Mouse (Mus musculus): ENCODE results near the gene Irf9. TPM values are rescaled to one million over a fixed set of nuclear protein-coding genes. Genes with fewer than 3 reads are reported as not detected.

The Irf9 gene
- polyA plus RNA-seq, 1 experiment, result 33.2 TPM

DNA sequence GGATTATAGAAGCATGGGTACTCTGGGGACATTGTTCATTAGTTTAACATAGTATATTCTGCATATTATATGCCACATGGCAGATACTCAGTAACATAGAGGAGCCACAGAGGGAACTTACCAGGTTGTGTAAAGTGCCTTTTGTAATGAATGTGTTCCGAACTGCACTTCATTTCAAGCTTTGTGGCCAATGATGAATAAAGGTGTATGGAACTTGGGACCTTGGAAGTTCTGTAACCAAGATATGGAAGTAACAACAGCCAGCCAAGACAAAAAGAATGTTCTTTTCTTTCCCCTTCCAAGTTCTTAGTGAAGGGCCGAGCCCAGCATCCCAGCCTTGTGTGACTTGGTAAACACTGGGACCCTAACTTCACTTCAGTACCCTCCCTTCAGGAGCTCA, 46.5 kb downstream of the Irf9 start, which contains the start of gene Tssk4:
TSS of gene Tssk4 (plus strand) at position 301 of the 400 bp plus-strand sequence.
- H3K4me3 ChIP-seq (ENCODE audit: insufficient read depth, low read length), result no peak within 1 kb of the TSS
- TF ChIP-seq POLR2A (IDR thresholded peaks at IDR 0.05; ENCODE audit: low read depth, low read length) (no peak), CTCF (IDR thresholded peaks at IDR 0.05; ENCODE audit: borderline replicate concordance, insufficient read depth, low read length) (no peak)
- H3K27ac ChIP-seq (ENCODE audit: insufficient read depth, low read length), result no peak within 1 kb of the TSS
- H3K4me1 ChIP-seq (ENCODE audit: control insufficient read depth, insufficient read depth, low read length), result no peaks in the 10 kb centered on the region

DNA sequence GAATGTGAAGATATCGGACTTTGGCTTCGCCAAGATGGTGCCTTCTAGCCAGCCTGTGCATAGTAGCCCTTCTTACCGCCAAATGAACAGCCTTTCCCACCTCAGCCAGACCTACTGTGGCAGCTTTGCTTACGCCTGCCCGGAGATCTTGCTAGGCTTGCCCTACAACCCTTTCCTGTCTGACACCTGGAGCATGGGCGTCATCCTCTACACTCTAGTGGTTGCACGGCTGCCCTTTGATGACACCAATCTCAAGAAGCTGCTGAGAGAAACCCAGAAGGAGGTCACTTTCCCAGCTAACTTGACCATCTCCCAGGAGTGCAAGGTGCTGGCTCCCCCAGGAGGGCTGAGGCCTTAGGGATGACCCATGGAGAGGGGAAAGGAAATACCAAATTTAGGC, 48.2 kb downstream of the Irf9 start:
- Histone ChIP-seq H3K4me1 (ENCODE audit: control insufficient read depth, insufficient read depth, low read length) (no peaks in the 10 kb centered on the region), H3K4me3 (ENCODE audit: insufficient read depth, low read length) (no peak overlapping the region), H3K27ac (ENCODE audit: insufficient read depth, low read length) (no peak overlapping the region)
- TF ChIP-seq POLR2A (IDR thresholded peaks at IDR 0.05; ENCODE audit: low read depth, low read length) (no peak), CTCF (IDR thresholded peaks at IDR 0.05; ENCODE audit: borderline replicate concordance, insufficient read depth, low read length) (no peak)

DNA sequence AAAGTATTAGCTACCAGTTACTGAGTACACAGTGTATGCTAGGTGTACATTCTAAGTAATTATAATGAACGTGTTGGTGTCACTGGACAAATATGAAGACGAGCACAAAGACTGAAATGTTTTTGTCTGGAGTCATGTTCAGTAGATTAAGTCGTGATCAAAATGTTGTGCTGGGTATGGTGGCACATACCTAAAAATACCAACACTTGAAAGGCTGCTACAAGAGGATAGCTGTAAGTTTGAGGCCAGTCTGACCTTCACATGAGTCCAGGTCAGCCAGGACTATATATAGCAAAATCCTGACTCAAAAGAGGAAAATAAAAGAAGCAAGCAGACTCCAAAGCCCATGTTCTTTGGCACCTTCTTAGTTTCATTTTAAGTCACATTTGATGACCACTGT, 53.6 kb downstream of the Irf9 start:
- TF ChIP-seq POLR2A (IDR thresholded peaks at IDR 0.05; ENCODE audit: low read depth, low read length) (no peak), CTCF (IDR thresholded peaks at IDR 0.05; ENCODE audit: borderline replicate concordance, insufficient read depth, low read length) (no peak)
- H3K4me1 ChIP-seq (ENCODE audit: control insufficient read depth, insufficient read depth, low read length), result no peaks in the 10 kb centered on the region

DNA sequence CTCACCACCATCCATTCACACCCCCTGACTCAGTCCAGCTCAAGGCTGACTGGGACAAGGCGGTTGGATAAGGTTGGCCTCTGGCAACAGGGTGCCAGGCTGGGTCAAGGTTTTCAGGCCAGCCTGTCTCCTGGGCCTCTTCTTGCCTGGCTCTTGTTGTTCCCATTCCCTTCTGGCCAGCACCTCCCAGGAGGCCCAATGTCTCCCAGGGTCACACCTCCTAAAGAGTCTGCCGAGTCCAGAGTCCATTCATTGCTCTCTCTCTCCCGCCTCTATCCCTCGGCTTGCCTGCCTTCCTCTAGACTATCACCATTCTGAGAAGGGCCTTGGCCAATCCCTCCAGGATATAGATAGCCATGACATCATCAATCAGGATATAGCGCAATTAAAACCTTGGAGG, 54.6 kb downstream of the Irf9 start:
- TF ChIP-seq POLR2A (IDR thresholded peaks at IDR 0.05; ENCODE audit: low read depth, low read length), result no peak
- no peak for TF ChIP-seq CTCF (IDR thresholded peaks at IDR 0.05; ENCODE audit: borderline replicate concordance, insufficient read depth, low read length)
- H3K27ac ChIP-seq (ENCODE audit: insufficient read depth, low read length), result no peak overlapping the region

More for the DNA sequence above, 53.6 kb downstream of the Irf9 start:
- Histone ChIP-seq H3K27ac (ENCODE audit: insufficient read depth, low read length) (no peak overlapping the region), H3K4me3 (ENCODE audit: insufficient read depth, low read length) (no peak overlapping the region)

More for the DNA sequence above, 54.6 kb downstream of the Irf9 start:
- Histone ChIP-seq H3K4me3 (ENCODE audit: insufficient read depth, low read length) (no peak overlapping the region), H3K4me1 (ENCODE audit: control insufficient read depth, insufficient read depth, low read length) (no peaks in the 10 kb centered on the region)

Other genes with a start within 250 kb of the Irf9 start
- 39.6 and 51.8 TPM in 2 replicates for gene Dhrs4, start 124.8 kb upstream of the Irf9 start, polyA plus RNA-seq (2011; ENCODE audit: insufficient read length, low read depth, missing spikeins)
- 0.77 and 2.9 TPM in 2 replicates for gene Carmil3, start 112.9 kb upstream of the Irf9 start, polyA plus RNA-seq (2011; ENCODE audit: insufficient read length, low read depth, missing spikeins)
- not detected in 2 replicates for gene Cpne6, start 93.1 kb upstream of the Irf9 start, polyA plus RNA-seq (2011; ENCODE audit: insufficient read length, low read depth, missing spikeins)
- not detected in 2 replicates for gene Nrl, start 78.6 kb upstream of the Irf9 start, polyA plus RNA-seq (2011; ENCODE audit: insufficient read length, low read depth, missing spikeins)
- 120 and 151 TPM in 2 replicates for gene Pck2, start 63.3 kb upstream of the Irf9 start, polyA plus RNA-seq (2011; ENCODE audit: insufficient read length, low read depth, missing spikeins)
- 19.4 and 20.7 TPM in 2 replicates for gene Dcaf11, start 43.6 kb upstream of the Irf9 start, polyA plus RNA-seq (2011; ENCODE audit: insufficient read length, low read depth, missing spikeins)
- gene A730061H03Rik, start 43.2 kb upstream of the Irf9 start, polyA plus RNA-seq (2011; ENCODE audit: insufficient read length, low read depth, missing spikeins), result not detected in 2 replicates
- gene Fitm1, start 28.0 kb upstream of the Irf9 start, polyA plus RNA-seq (2011; ENCODE audit: insufficient read length, low read depth, missing spikeins), result not detected in 2 replicates
- 87.2 and 116 TPM in 2 replicates for gene Psme1, start 25.4 kb upstream of the Irf9 start, polyA plus RNA-seq (2011; ENCODE audit: insufficient read length, low read depth, missing spikeins)
- gene Emc9, start 18.3 kb upstream of the Irf9 start, polyA plus RNA-seq (2011; ENCODE audit: insufficient read length, low read depth, missing spikeins), result 8.9 and 10.0 TPM in 2 replicates
- 169 and 242 TPM in 2 replicates for gene Psme2, start 12.5 kb upstream of the Irf9 start, polyA plus RNA-seq (2011; ENCODE audit: insufficient read length, low read depth, missing spikeins)
- gene Rnf31, start 11.9 kb upstream of the Irf9 start, polyA plus RNA-seq (2011; ENCODE audit: insufficient read length, low read depth, missing spikeins), result 17.0 and 24.7 TPM in 2 replicates
- 0.65 TPM in 1 of 2 replicates, not detected in the other for gene Rec8, start 14.5 kb downstream of the Irf9 start, polyA plus RNA-seq (2011; ENCODE audit: insufficient read length, low read depth, missing spikeins)
- gene Ipo4, start 32.4 kb downstream of the Irf9 start, polyA plus RNA-seq (2011; ENCODE audit: insufficient read length, low read depth, missing spikeins), result 131 and 143 TPM in 2 replicates
- gene Gm49378, start 34.3 kb downstream of the Irf9 start, polyA plus RNA-seq (2011; ENCODE audit: insufficient read length, low read depth, missing spikeins), result 13.1 and 22.2 TPM in 2 replicates
- gene Tm9sf1, start 40.2 kb downstream of the Irf9 start, polyA plus RNA-seq (2011; ENCODE audit: insufficient read length, low read depth, missing spikeins), result 77.1 and 90.9 TPM in 2 replicates
- 0.73 and 0.81 TPM in 2 replicates for gene Tssk4, start 46.6 kb downstream of the Irf9 start, polyA plus RNA-seq (2011; ENCODE audit: insufficient read length, low read depth, missing spikeins)
- 28.9 and 30.0 TPM in 2 replicates for gene Mdp1, start 56.9 kb downstream of the Irf9 start, polyA plus RNA-seq (2011; ENCODE audit: insufficient read length, low read depth, missing spikeins)
- 33.6 and 34.1 TPM in 2 replicates for gene Gmpr2, start 68.4 kb downstream of the Irf9 start, polyA plus RNA-seq (2011; ENCODE audit: insufficient read length, low read depth, missing spikeins)
- 287 and 295 TPM in 2 replicates for gene Nedd8, start 68.6 kb downstream of the Irf9 start, polyA plus RNA-seq (2011; ENCODE audit: insufficient read length, low read depth, missing spikeins)
- gene Tinf2, start 78.2 kb downstream of the Irf9 start, polyA plus RNA-seq (2011; ENCODE audit: insufficient read length, low read depth, missing spikeins), result 19.7 and 20.8 TPM in 2 replicates
- gene Tgm1, start 110.4 kb downstream of the Irf9 start, polyA plus RNA-seq (2011; ENCODE audit: insufficient read length, low read depth, missing spikeins), result 0.25 and 0.32 TPM in 2 replicates
- gene Rabggta, start 118.7 kb downstream of the Irf9 start, polyA plus RNA-seq (2011; ENCODE audit: insufficient read length, low read depth, missing spikeins), result 11.5 and 16.3 TPM in 2 replicates
- 55.1 and 61.6 TPM in 2 replicates for gene Dhrs1, start 142.1 kb downstream of the Irf9 start, polyA plus RNA-seq (2011; ENCODE audit: insufficient read length, low read depth, missing spikeins)
- gene Nop9, start 142.1 kb downstream of the Irf9 start, polyA plus RNA-seq (2011; ENCODE audit: insufficient read length, low read depth, missing spikeins), result 36.4 and 37.5 TPM in 2 replicates
- 0.95 TPM in 1 of 2 replicates, not detected in the other for gene Cideb, start 154.9 kb downstream of the Irf9 start, polyA plus RNA-seq (2011; ENCODE audit: insufficient read length, low read depth, missing spikeins)
- gene Ltb4r2, start 157.9 kb downstream of the Irf9 start, polyA plus RNA-seq (2011; ENCODE audit: insufficient read length, low read depth, missing spikeins), result 2.0 TPM in 2 replicates
- 0.82 and 1.0 TPM in 2 replicates for gene Ltb4r1, start 162.4 kb downstream of the Irf9 start, polyA plus RNA-seq (2011; ENCODE audit: insufficient read length, low read depth, missing spikeins)
- gene Adcy4, start 180.5 kb downstream of the Irf9 start, polyA plus RNA-seq (2011; ENCODE audit: insufficient read length, low read depth, missing spikeins), result 8.7 and 18.0 TPM in 2 replicates
- 109 and 141 TPM in 2 replicates for gene Ripk3, start 185.3 kb downstream of the Irf9 start, polyA plus RNA-seq (2011; ENCODE audit: insufficient read length, low read depth, missing spikeins)
- gene Nfatc4, start 219.6 kb downstream of the Irf9 start, polyA plus RNA-seq (2011; ENCODE audit: insufficient read length, low read depth, missing spikeins), result 88.8 and 98.2 TPM in 2 replicates